Mouse (Mus musculus) layer of hippocampus, postnatal 14 days (tissue): ENCODE results near the gene Lenep. TPM values are rescaled to one million over a fixed set of nuclear protein-coding genes. Genes with fewer than 3 reads are reported as not detected.

Source experiments
- DNase-seq, 2 experiments: peaks; one replicate each; pipeline ENCODE4 v3.0.0; 2021 to 2022; ENCODE audit warnings: low spot score in 2 of 2, mixed read lengths in 1 of 2
- total RNA-seq, 2 experiments: library from RNA; stranded (reverse); gene quantifications; 2 replicates each; pipeline ENCODE4 v1.2.3; 2021

Gene Lenep
- total RNA-seq, 2 experiments from 2014 or later = 3.2 to 4.3 TPM

DNA sequence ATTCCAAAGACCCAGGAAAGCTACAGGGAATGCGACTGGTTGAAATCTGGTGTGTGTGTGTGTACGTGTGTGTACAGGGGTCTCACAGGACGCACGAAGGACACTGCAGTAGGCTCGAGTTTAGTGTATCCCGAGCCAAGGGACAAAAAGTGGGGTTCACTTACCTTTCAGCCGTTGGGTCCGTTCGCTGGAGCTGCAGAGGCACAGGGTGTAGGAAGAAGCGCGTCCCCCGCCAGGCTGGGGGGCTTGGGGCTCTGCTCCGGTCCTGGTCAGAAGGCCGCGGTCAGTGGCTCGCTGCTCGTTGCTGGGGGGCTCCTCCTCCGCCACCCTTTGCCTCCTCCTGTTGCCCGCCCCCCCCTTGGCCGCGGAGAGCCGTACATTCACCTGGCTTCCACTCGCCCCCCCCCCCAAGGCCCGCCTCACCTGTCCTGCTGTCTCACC lies 9.7 kb downstream of the Lenep start:
- no peak for DNase-seq

DNA sequence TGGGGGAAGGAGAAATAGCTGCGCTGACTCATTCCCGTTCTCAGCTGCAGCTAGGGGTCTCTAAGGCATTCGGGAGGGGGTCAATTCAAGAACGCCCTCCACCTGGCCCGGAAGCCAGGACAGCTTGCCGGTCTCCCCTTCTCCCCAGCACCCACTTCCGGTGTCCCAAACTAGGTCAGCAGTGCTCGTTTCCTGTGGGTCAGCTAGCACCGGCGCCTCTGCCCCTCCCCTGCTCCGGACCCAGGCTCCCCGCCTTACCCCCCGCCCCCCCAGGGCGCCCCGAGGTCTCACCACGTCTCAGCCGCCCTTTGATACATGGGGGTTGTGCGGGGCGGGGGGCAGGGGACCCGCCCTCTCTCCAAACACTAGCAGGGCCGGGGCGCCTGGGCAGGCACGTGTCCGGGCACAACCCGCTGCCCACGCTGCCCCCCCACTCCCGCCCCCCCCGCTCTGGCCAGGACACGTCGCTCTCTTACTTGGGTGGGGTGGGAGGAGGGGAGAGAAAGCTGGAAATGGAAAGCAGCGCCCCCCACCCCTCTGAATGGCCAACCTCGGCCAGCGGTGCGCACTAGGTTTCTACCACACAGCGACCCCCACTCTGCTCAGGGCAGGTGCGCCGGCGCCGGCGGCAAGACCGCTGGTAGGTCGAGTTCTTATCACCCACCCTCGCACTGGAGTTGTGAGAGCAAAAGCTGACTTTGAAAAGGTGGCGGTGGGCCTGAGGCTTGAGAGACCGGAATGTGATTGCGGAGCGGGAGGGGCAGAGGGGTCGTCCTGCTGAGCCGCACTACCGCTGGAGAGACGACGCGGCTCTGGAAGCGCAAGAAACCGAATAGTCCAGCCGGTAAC lies 10.7 kb downstream of the Lenep start:
- no peak for DNase-seq

DNA sequence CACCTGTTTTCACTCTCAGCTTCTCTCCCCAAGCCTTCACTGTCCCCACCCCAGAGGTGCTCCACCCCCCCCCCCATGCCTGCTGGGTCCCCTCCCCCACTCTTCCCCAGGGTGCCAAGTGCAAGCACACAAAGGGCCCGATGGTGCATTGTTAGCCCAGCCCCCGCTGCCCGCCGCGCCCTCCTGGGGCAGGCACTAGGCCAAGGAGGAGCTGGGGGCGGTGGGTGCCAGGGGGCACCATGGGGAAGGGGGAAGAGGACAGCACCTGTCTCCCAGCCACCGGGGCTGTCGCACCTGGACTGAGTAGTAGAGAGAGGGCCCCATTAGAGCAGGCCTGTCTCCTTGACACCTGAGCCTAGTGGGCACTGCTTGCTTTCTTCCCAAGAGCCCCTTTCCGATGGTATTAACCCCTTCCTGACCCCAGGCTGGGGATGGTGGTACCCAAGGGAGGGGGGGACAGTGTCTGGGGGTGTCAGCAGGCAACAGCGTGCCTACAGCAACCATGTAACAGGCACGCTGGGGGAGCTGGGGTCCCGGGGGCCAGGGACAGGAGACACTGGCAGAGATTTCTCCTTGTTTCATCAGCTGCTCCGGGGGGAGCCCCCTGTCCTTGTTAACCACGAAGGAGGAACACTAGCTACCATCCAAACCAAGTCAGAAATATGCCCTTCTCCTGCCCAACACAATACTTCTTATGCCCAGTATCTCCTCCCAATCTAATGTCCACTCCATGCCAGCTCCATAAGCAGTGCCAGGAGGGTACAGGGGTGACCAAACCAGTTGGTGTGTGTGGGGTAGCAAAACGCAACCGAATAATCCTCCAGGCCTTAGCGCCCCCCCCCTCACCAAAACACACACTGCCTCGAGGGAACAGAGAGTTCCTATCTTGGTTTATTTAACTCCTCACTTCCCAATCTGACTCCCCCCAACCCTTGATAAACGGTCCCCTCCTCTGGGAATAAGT lies 11.6 kb downstream of the Lenep start:
- no peak for DNase-seq

DNA sequence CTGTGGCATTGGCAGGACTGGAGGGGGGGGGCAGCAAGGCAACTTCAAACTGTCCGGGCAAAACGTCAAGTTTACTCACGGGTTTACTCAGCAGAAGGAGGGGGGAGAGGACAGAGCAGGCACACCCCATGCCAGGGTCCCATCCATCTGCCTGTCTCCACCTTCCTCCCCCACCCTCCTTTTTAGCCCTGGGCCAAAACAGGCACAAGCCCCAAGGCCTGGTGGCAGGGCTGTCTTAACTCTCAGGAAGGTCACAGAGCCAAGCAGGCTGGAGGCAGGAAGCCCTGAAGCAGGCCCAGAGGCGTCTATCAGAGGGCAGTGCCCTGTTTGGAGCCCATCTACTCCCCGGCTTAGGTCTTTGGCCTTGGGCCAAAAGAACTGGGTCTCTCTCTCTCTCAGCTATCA lies 12.5 kb downstream of the Lenep start:
- no peak for DNase-seq

DNA sequence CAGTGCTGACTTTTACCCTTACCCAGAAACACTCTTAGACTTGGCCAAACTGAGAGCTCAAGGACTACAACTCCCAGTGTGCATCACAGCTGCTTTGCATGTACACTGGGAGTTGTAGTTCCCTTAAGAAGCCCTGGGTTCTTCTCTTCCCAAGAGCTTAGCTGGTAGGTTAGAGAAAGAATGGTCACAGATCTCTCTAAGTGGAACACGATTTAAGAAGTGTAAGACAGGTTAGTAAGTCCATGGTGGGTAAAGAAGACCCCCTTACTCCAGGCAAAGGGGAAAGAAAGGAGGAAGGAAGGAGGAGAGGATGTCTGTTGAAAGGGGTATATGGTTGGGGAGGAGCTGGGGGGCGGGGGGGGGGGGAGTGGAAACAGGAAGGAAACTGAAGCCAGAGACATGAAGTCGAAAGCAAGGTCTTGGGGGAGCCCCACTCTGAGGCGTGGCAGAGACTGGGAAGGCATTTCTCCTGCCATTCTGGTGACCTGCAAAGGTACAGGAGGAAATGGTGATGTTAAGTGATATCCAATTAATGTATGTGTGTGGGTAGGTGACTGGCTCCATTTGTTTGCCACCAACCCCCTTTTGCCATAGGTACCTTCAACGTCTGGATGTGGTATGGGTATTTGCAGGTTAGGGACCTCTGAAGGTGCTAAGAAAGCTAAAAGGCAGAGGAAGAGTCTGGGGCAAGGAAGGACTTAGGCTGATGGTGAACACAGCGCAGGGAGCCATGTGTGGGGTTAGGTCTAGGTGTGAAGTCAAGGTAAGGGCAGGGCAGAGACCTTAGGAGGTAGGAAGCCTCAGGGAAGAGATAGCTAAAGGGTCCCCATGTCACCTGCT lies 13.5 kb downstream of the Lenep start:
- DNase-seq = no peak

DNA sequence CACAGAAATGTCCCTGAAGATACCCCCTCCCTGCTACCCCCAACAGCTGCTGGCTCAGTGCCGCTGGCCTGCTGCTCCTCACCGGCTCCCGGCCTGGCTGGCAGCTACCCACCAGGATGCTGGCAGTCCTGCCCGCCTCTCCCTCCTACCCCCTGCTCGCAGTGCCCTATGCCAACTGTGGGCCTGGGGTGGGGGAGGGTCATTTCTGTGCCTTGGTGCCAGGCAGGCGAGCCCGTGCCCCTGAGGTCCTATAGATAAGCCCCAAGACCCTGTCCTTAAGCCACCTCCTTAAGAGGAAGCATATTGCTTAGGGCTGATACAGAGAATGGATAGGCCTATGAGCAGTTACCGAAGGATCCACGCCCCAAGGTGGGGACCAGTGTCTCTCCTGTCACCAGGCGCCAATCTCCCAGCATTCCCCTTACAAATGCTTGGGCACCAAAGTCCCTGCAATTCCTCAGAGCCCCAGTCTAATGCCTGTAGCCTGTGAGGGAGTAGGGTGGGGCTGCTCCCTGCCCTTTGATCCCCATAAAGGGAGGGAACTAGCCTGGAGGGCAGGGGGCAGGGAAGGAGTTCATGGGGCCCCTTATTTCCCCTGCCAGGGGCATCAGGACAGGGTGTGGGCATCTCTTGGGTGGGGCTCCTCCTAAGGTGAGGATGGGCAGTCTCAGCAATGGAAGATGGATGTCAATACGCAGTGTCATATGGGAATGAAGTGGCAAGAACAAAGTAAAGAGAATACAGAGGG lies 14.3 kb downstream of the Lenep start:
- DNase-seq = no peak

DNA sequence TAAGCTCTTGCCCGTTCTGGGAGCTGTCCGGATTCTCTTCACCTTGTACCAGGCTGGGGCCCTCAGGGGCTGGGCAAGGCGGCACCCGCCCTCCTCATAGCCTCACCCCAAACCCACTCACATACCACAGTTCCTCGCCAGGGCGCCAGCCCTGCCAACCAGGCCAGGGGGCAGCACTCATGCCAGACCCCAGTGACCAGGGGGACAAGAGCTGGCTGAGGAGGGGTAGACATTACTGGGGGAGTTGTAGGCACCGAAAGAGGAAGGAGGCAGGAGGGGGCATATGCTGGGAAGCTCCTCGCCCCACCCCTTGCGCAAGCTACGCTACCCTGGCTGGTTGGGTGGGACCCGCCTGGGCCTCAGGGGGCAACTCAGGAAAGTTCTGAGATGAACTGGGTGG lies 15.0 kb downstream of the Lenep start:
- no peak for DNase-seq

DNA sequence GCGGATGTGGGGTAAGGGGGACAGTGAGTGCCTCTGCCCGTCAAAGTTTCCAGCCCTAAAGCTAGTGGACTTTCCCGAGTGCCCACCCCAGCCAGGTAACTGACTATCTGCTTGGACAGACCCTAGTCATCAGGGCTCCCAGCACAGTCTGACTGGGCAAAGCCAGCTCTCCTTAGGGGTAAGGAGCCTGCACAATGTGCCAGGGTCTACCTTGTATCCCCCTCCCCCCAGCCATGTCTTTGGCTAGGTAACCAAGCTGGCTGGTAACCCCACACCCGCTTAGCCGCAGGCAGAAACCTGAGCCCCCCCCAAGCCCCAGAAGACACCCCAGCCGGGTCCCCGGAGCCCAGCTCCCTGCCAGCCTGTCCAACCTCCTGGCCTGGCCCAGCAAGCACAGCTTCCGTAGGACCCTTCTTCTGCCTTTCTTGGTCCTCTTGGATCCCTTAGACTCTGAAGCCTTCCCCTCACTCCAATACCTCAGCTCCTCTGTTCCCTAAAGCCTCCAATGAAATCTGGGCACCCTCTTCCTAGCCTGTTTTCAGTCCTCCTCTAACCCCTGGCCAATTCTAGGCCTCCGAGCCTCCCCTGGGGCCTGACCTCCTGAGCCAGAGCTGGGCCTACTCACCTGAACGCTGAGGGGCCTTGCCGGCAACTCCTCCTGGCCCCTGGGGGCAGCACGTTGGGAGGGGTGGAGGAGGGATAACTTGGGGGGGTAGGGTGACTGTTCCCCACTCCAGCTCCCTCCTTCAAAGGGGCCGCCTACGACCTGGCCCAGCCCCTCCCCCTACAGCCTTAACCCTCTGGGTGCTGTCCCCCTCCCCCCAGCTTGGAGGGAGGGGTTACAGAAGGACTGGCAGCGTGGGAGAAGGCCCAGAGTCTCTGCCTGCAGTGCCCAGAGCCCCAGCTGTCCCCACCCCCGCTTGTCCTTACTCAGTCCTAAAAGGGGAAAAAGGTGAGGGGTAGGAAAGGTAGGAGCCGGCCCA lies 15.9 kb downstream of the Lenep start:
- DNase-seq = no peak

DNA sequence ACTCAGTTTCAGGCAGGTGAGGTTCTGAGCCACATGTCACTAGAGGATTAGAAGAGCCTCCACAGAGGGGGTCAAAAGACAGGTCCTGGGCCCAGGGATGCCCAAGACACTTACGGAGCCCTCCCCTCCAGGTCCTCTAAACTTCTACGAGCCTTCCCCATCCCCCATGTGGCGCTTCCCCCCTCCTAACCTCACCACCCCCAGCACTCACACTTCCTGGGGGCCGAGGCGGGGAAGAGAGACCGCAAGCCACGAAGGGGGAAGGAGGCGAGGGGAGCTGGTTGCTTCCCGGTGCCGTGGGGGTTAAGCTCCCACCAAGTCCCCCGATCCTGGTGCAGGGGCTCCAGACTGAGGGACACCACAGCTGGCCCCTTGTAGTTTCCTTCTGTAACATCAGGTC lies 17.1 kb downstream of the Lenep start:
- DNase-seq = no peak

DNA sequence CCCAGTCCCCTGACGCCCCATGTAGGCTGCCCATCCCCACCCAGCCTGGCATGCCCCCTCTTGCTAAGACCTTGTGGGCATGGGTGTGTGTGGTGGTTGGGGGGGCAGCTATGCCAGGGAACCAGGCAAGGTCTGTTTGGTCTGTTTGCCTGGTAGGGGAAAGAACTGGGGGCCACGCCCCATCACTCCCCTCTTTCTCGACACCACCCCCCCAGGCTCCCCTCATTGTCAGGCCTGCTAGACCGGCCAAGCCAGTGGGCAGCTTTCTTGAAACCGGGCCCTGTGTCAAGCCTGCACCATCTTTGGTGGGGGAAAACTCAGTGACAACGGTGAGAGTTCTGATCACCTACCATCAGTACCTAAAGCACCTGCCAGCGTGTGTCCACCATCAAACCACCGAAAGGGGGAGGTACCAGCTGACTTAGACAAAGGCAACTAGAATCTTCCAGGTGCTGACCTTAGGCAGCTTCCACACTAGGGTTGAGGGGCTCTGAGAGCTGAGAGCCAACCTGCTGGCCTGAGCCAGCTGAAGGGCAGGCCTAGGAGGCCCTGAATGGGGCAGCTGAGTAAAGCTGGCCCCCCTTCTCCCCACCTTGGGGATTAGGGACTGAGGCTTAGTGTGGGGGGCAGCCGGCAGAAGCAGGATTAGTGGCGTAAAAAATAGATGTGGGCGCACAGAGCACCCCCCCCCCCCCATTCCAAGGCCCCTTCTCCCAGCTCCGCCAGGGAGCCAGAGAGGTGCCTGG lies 18.1 kb downstream of the Lenep start:
- DNase-seq = no peak

DNA sequence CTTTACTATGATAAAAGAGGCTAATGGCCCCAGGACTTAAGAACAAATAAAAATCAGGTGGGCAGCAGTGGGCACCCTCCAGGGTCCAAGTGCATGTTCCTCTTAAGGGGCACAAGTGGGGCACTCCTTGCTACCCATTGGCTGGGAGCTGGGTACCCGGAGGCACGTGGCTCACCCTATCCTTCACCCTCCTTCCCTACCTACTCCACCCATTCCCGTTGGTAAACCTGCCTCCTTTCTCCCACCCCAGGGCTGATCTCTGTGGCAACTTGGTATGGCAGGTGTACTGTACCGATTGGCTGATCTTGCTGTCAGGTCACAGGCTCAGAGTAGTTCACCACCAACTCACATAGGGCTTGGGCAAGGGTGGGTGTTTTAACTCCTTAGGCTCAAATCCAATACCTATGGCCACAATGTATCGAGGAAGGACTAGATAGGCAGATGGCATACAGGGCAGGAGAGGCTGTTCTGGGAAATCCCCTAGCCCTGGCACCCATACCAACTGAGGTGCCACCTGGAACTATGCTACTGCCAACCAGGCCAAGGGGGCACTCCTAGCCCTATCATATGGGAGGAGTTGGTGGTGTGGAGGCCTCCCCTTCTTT lies 18.8 kb downstream of the Lenep start:
- DNase-seq = no peak

DNA sequence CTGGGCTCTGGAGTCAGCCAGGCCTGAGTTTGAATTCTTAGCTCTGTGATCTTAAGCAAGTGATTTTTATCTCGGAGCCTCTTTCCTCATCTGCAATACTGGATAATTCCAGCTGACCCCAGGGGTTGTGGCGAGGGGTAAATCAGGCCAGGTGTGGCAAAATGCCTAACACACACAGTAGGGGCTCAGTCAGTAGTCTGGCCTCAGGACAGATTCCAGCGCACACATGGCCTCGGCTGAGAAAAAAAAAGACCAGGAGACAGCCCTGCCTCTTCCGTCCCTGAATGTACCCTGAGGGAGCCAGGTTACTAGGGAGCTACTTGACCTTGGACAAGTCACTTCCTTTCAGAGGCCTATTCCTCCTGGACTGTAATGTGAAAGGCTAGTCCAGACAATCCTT lies 19.6 kb downstream of the Lenep start:
- no peak for DNase-seq

DNA sequence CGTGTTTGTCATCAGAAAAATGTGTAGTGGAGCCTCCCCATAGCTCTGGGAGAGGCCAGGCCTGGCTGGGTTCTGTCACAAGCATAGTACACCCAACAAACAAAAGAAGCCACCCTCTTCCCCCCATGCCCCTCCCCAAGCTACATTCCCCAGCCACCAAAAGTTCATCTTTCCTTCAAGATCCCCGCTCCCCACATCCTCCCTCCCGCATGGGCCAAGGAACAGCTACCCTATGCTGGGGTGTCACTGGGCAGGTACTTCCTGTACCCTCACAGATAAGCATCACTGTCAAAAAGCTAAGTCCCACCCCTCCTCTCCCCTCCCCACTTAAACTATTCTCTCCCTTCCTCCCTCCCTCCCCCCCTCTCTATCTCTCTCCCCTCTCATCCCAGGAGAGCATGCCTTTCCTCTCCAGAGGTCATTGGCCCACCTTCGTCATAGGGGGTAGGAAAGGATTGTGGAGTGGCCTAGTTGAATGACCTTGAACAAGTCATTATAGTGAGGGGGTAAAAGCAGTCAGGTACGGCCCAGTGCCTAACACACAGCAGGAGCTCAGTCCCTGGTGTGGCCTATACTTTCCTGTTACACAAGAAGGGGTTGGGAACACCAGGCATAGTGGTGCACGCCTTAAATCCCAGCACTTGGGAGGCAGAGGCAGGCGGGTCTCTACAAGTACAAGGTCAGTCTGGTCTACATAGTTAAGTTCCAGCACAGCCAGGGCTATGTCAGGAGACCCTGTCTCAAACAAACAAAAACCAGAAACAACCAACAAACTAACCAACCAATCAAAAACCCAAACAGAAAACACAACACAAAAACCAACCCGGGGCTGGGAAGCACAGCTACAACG lies 20.3 kb downstream of the Lenep start:
- DNase-seq = no peak

DNA sequence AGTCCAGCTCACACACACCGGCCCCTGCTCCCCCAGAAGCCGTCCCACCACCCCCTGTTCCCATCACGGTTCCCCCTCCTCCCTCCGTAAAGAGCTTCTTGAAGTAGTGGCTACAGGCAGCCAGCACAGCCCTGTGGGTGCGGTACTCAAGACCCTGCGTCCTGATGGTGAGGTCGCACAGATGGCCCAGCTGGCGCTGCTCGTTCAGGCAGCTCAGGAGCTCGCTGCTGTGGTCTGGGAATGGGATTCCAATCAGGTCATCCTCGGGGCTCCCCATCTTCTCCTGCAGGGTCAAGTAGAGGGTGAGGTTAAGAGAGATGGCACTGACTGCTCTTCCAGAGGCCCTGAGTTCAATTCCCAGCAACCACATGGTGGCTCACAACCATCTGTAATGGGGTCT lies 21.4 kb downstream of the Lenep start:
- no peak for DNase-seq

DNA sequence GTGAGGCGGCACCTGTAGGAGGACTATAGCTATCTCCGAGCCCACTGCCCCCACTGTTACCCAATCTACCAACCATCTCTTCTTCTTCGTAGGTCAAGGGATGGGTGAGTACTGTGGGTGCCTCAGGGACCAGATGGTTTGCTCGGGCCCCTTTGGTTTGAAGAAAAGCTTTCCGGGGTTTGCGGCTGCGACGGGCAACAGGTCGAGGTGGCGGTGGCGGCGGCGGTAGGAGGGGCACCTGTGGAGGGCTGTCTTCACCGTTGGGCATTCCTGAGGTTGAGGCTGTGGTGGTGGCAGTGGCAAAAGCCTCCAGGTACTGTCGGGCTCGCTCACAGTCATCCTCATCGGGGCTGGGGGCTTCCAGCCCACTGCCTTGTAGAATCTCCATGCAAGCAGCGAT lies 21.9 kb downstream of the Lenep start:
- DNase-seq = no peak

DNA sequence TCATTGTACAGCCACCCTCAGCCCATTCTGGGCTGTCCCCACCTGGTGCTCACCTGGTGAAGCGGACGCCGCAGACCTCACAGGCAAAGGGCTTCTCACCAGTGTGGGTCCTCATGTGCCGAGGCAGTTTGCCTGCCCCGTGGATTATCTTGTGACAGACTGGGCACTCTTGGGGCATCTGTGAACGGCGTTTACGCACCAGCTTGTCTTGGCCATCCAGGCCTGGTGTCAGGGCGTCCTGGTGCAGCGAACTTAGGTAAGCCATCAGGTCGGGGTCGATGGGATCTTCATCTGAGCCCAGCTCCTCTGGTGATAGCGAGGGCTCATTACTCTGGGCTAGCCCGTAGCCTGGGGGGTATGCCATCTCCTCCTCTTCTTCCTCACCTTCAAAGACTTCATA lies 22.3 kb downstream of the Lenep start:
- no peak for DNase-seq
